Mouse (Mus musculus): ENCODE results near the gene Adamtsl5.
A peak's percentile ranks its signal among the peaks of the same experiment; 100 is the strongest.

Adamtsl5 gene

GRCm38 (mm10) chr10:80292251-80293146 lies 55.7 kb downstream of the Adamtsl5 start, which contains the start of gene Rps15:
TSS of gene Rps15 (plus strand) at chr10:80292453.
- DNase-seq = peak; percentile 96

All from lung, postnatal 14 days (tissue).